Mouse (Mus musculus) embryonic stem cell, embryonic (primary cell): ENCODE data around the gene Xkr8.

Experiments
- CTCF ChIA-PET, 4 experiments: fragments of 300-600 bp in 2 of 4; fragments of 350-600 bp in 2 of 4; sonication (Branson Sonifier 250); formaldehyde crosslinking; loops; one replicate each; lab custom pipeline; 2022; ENCODE audit warnings: inconsistent platforms in 2 of 4; lab: Charles Lee
- POLR2A ChIA-PET, 4 experiments: fragments of 300-600 bp in 2 of 4; fragments of 350-600 bp in 2 of 4; sonication (Branson Sonifier 250); formaldehyde crosslinking; loops; one replicate each; lab custom pipeline; 2022; ENCODE audit warnings: antibody characterized with exemption in 4 of 4, inconsistent platforms in 1 of 4; lab: Charles Lee

The Xkr8 gene

GRCm38 (mm10) chr4:132732148-132732684 is at the start of gene Xkr8:
Xkr8 (minus strand) TSS chr4:132732546.
- ChIA-PET POLR2A (interaction anchor here (0.6 to 26.2 kb wide), 18 partner anchors 9 to 786 kb away, joined by 3 to 562 read pairs (median 3); partner anchors contain the start of genes Rpa2 (in 1 of the 4), Sesn2 (in 1 of the 4) and Smpdl3b (in 1 of the 4)), CTCF (interaction anchor here (0.5 to 2.9 kb wide), 9 partner anchors 8 to 593 kb away, joined by 3 to 7 read pairs (median 3); no protein-coding TSS in a partner anchor)

GRCm38 (mm10) chr4:132780288-132780687 is 47.9 kb upstream of the Xkr8 start:
- ChIA-PET POLR2A (interaction anchor here in 3 of 4 experiments (0.6 to 30.7 kb wide), 18 partner anchors 3 to 528 kb away, joined by 3 to 609 read pairs (median 8); partner anchors contain the start of genes Rpa2 (in 3 of the 3), Fam76a (in 1 of the 3), Themis2 (in 1 of the 3) and Xkr8 (in 1 of the 3)), CTCF (interaction anchor here in 3 of 4 experiments (0.6 to 14.1 kb wide), 6 partner anchors 12 to 332 kb away, joined by 3 to 163 read pairs (median 4); partner anchors contain the start of gene Rpa2 (in 1 of the 3))

GRCm38 (mm10) chr4:132778562-132779201 is 46.3 kb upstream of the Xkr8 start:
- ChIA-PET CTCF (interaction anchor here in 3 of 4 experiments (0.5 to 14.1 kb wide), 17 partner anchors 8 to 301 kb away, joined by 3 to 163 read pairs (median 3); partner anchors contain the start of genes Rpa2 (in 1 of the 3) and Themis2 (in 1 of the 3)), POLR2A (interaction anchor here (0.6 to 30.7 kb wide), 40 partner anchors 2 to 655 kb away, joined by 3 to 609 read pairs (median 6); partner anchors contain the start of genes Rpa2 (in 4 of the 4), Ppp1r8 (in 2 of the 4), Themis2 (in 2 of the 4) and Fam76a (in 1 of the 4))

- CTCF ChIA-PET = interaction anchor here (0.6 to 14.1 kb wide), 37 partner anchors 8 to 758 kb away, joined by 3 to 163 read pairs (median 4); partner anchors contain the start of genes Smpdl3b (in 2 of the 4), Themis2 (in 2 of the 4) and Ythdf2 (in 1 of the 4)
- POLR2A ChIA-PET = interaction anchor here (0.6 to 30.7 kb wide), 33 partner anchors 0 to 821 kb away, joined by 3 to 609 read pairs (median 4); partner anchors contain the start of genes Rpa2 (in 3 of the 4), Ppp1r8 (in 2 of the 4), Themis2 (in 2 of the 4) and Smpdl3b (in 1 of the 4)
These were observed 44.4 kb upstream of the Xkr8 start for GRCm38 (mm10) chr4:132776764-132777163.

- POLR2A ChIA-PET = interaction anchor here in 3 of 4 experiments (0.7 to 30.7 kb wide), 21 partner anchors 2 to 259 kb away, joined by 3 to 609 read pairs (median 3); partner anchors contain the start of genes Themis2 (in 2 of the 3), Ppp1r8 (in 1 of the 3), Rpa2 (in 1 of the 3) and Smpdl3b (in 1 of the 3)
- CTCF ChIA-PET = interaction anchor here (0.6 to 14.1 kb wide), 13 partner anchors 11 to 1039 kb away, joined by 3 to 163 read pairs (median 4); partner anchors contain the start of genes Dnajc8 (in 1 of the 4) and Themis2 (in 1 of the 4)
These were observed 42.6 kb upstream of the Xkr8 start for GRCm38 (mm10) chr4:132774905-132775304.

- POLR2A ChIA-PET = interaction anchor here in 3 of 4 experiments (0.8 to 29.7 kb wide), 12 partner anchors 17 to 155 kb away, joined by 3 to 609 read pairs (median 4); partner anchors contain the start of genes Ppp1r8 (in 2 of the 3), Smpdl3b (in 1 of the 3), Themis2 (in 1 of the 3) and Xkr8 (in 1 of the 3)
- CTCF ChIA-PET = no interaction called here
These were observed 39.4 kb upstream of the Xkr8 start for GRCm38 (mm10) chr4:132771776-132772175.

GRCm38 (mm10) chr4:132767914-132768876 is 35.8 kb upstream of the Xkr8 start, which contains the start of gene Rpa2:
Rpa2 (plus strand) TSS chr4:132768332.
- POLR2A ChIA-PET = interaction anchor here (0.5 to 29.7 kb wide), 77 partner anchors 9 to 585 kb away, joined by 3 to 609 read pairs (median 4); partner anchors contain the start of genes Fam76a (in 3 of the 4), Ppp1r8 (in 3 of the 4), Smpdl3b (in 2 of the 4) and Themis2 (in 2 of the 4)
- CTCF ChIA-PET = interaction anchor here (0.5 to 2.4 kb wide), 14 partner anchors 10 to 1847 kb away, joined by 3 to 16 read pairs (median 4); partner anchors contain the start of genes Smpdl3b (in 2 of the 4) and Gm10300 (in 1 of the 4)

- ChIA-PET CTCF (interaction anchor here in 2 of 4 experiments (0.6 to 2.2 kb wide), 2 partner anchors 28 to 31 kb away, joined by 4 to 7 read pairs; no protein-coding TSS in a partner anchor), POLR2A (interaction anchor here in 2 of 4 experiments (1.0 to 29.7 kb wide), 5 partner anchors 8 to 249 kb away, joined by 3 to 609 read pairs (median 118); partner anchors contain the start of genes Smpdl3b (in 1 of the 2), Themis2 (in 1 of the 2) and Xkr8 (in 1 of the 2))
These were observed 30.8 kb upstream of the Xkr8 start for GRCm38 (mm10) chr4:132763125-132763524.

GRCm38 (mm10) chr4:132762602-132763001 is 30.3 kb upstream of the Xkr8 start:
- CTCF ChIA-PET = interaction anchor here in 1 of 4 experiments (2.2 kb wide), 1 partner anchor 28 kb away, joined by 7 read pairs; no protein-coding TSS in a partner anchor
- POLR2A ChIA-PET = interaction anchor here in 2 of 4 experiments (0.9 to 29.7 kb wide), 5 partner anchors 8 to 249 kb away, joined by 3 to 609 read pairs (median 118); partner anchors contain the start of genes Smpdl3b (in 1 of the 2), Themis2 (in 1 of the 2) and Xkr8 (in 1 of the 2)

GRCm38 (mm10) chr4:132760296-132760695 is 27.9 kb upstream of the Xkr8 start:
- CTCF ChIA-PET = interaction anchor here in 1 of 4 experiments (0.7 kb wide), 1 partner anchor 451 kb away, joined by 3 read pairs; no protein-coding TSS in a partner anchor

GRCm38 (mm10) chr4:132757633-132758351 is 25.4 kb upstream of the Xkr8 start:
- CTCF ChIA-PET = interaction anchor here in 3 of 4 experiments (0.6 to 1.8 kb wide), 9 partner anchors 11 to 66 kb away, joined by 3 to 7 read pairs (median 4); partner anchors contain the start of gene Rpa2 (in 2 of the 3)

More at GRCm38 (mm10) chr4:132760296-132760695, 27.9 kb upstream of the Xkr8 start:
- POLR2A ChIA-PET = interaction anchor here in 2 of 4 experiments (1.1 to 28.7 kb wide), 6 partner anchors 11 to 139 kb away, joined by 3 to 562 read pairs (median 6); partner anchors contain the start of gene Xkr8 (in 1 of the 2)

GRCm38 (mm10) chr4:132756974-132757373 is 24.6 kb upstream of the Xkr8 start, which contains the start of gene Smpdl3b:
Smpdl3b (minus strand) TSS chr4:132757252.
- ChIA-PET CTCF (interaction anchor here in 2 of 4 experiments (0.5 to 1.8 kb wide), 11 partner anchors 11 to 394 kb away, joined by 3 to 7 read pairs (median 3); partner anchors contain the start of gene Rpa2 (in 2 of the 2)), POLR2A (interaction anchor here (0.5 to 8.5 kb wide), 43 partner anchors 9 to 486 kb away, joined by 3 to 244 read pairs (median 4); partner anchors contain the start of genes Ppp1r8 (in 2 of the 4), Rpa2 (in 2 of the 4), Sesn2 (in 1 of the 4) and Themis2 (in 1 of the 4))

More at GRCm38 (mm10) chr4:132757633-132758351, 25.4 kb upstream of the Xkr8 start:
- POLR2A ChIA-PET = interaction anchor here in 3 of 4 experiments (0.5 to 8.5 kb wide), 39 partner anchors 9 to 487 kb away, joined by 3 to 244 read pairs (median 4); partner anchors contain the start of genes Rpa2 (in 3 of the 3), Ppp1r8 (in 1 of the 3), Sesn2 (in 1 of the 3) and Themis2 (in 1 of the 3)

GRCm38 (mm10) chr4:132752992-132753391 is 20.6 kb upstream of the Xkr8 start:
- POLR2A ChIA-PET = interaction anchor here in 1 of 4 experiments (0.7 to 8.5 kb wide), 3 partner anchors 14 to 355 kb away, joined by 3 to 244 read pairs (median 118); partner anchors contain the start of genes Rpa2 and Xkr8
- CTCF ChIA-PET = no interaction called here
